Mouse (Mus musculus) embryonic facial prominence, embryonic 15.5 days (tissue): Measurements from ENCODE around the gene Igsf3. TPM values are rescaled to one million over a fixed set of nuclear protein-coding genes. Genes with fewer than 3 reads are reported as not detected.

Experiments
- ATAC-seq: fragments of 200-750 bp; cut with Nextera tagmentation; 2 replicates; pipeline ENCODE4 v1.8.0; 2017; ENCODE audit warnings: low read depth, moderate TSS enrichment; ENCODE audit not compliant: insufficient number of reproducible peaks, low FRiP score, low TSS enrichment
- H3K27ac ChIP-seq: fragments of 300-500 bp; sonication (generic); replicated peaks from 2 replicates; pipeline ENCODE4 v1.5.1; 2015; ENCODE audit warnings: mild to moderate bottlenecking, inconsistent platforms
- H3K27me3 ChIP-seq: fragments of 300-500 bp; sonication (generic); 2 replicates; pipeline ENCODE4 v1.6.1; 2015; ENCODE audit warnings: inconsistent platforms
- H3K36me3 ChIP-seq: fragments of 300-500 bp; sonication (generic); 2 replicates; pipeline ENCODE4 v1.6.1; 2015; ENCODE audit warnings: mild to moderate bottlenecking, inconsistent platforms
- H3K4me1 ChIP-seq: fragments of 300-500 bp; sonication (generic); 2 replicates; pipeline ENCODE4 v1.6.1; 2015; ENCODE audit warnings: inconsistent platforms
- H3K4me2 ChIP-seq: fragments of 300-500 bp; sonication (generic); replicated peaks from 2 replicates; pipeline ENCODE4 v1.6.1; 2015; ENCODE audit warnings: mild to moderate bottlenecking, inconsistent platforms
- H3K4me3 ChIP-seq: fragments of 300-500 bp; sonication (generic); replicated peaks from 2 replicates; pipeline ENCODE4 v1.5.1; 2015; ENCODE audit warnings: mild to moderate bottlenecking, inconsistent platforms
- H3K9ac ChIP-seq: fragments of 300-500 bp; sonication (generic); 2 replicates; pipeline ENCODE4 v1.6.1; 2015; ENCODE audit warnings: inconsistent platforms
- H3K9me3 ChIP-seq: fragments of 300-500 bp; sonication (generic); replicated peaks from 2 replicates; pipeline ENCODE4 v1.6.1; 2016; ENCODE audit warnings: inconsistent platforms
- WGBS: fragments of 180-500 bp; shearing (Covaris S2); methylation state at CpG from one replicate; pipeline ENCODE4 v1.1.7; 2015; 5-methylcytosine and 5-hydroxymethylcytosine counted together
- polyA plus RNA-seq: library from polyadenylated mRNA; unstranded; fragments of >200 nt; fragmentation: Nextera tagmentation; extraction: Ambion mirVana; gene quantifications from 2 replicates; pipeline ENCODE4 v1.2.1, GENCODE M21; 2015

The Igsf3 gene
- polyA plus RNA-seq, 1 experiment from 2014 or later, result 76.1 TPM

DNA sequence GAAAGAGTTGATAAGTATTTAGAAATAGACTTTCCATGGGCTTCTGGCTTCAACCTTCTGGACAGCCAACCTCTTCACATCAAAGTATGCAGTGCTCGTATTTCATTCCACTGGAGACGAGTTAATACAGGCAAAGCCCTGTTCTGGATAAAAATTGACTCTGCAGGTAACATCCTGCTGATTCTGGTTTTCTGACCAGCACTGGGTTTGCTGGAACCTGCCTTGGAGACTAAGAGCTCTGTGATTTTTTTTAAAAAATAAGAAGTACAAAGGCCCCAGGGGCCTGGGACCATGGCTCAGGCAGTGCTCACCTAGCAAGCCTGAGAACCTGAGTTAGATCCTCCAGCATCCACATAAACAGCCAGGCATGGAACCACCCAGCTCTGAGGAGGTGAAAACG is 130.9 kb downstream of the Igsf3 start:
- no peak for ATAC-seq

GRCm38 (mm10) chr3:101509707-101510544 is 133.0 kb downstream of the Igsf3 start:
- no peaks in the 10 kb centered on the region for H3K27me3 ChIP-seq
- no peak overlapping the region for H3K9ac ChIP-seq
- no peak for ATAC-seq
- H3K27ac ChIP-seq, result 0 out of 2 replicates have a peak overlapping the region, but pooled peaks have one; percentile 28
- H3K9me3 ChIP-seq, result no peaks in the 10 kb centered on the region
- H3K4me1 ChIP-seq, result peaks cover 37% of the 10 kb centered on the region
- H3K4me3 ChIP-seq, result no peak overlapping the region
- WGBS, result 75% methylated on average over 10 of the region's 10 CpGs
- H3K36me3 ChIP-seq, result no peaks in the 10 kb centered on the region
- no peak overlapping the region for H3K4me2 ChIP-seq

More for the DNA sequence above, 130.9 kb downstream of the Igsf3 start:
- Histone ChIP-seq H3K4me3 (no peak overlapping the region), H3K9me3 (no peaks in the 10 kb centered on the region), H3K36me3 (no peaks in the 10 kb centered on the region), H3K4me2 (no peak overlapping the region), H3K9ac (no peak overlapping the region), H3K27me3 (no peaks in the 10 kb centered on the region), H3K27ac (no peak overlapping the region), H3K4me1 (peaks cover 24% of the 10 kb centered on the region)
- WGBS, result 57% methylated on average over 3 of the region's 3 CpGs

DNA sequence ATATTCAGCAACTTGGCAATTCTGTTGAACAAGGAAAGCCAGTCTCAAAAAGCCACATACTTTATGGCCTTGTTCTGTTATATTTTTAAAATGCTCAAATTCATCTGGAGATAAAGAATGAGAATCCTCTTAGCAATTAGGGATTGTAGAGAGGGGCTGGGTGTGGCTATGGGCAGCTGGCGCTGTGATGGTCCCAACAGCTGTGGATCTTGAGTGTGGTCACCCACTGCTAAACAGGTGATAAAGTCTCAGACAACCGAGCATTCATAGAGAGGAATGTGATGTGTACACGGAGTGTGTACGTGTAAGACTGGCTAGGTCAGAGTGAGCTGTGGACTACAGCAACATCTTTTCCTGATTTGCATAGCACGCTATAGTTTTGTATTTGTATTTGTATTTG is 133.7 kb downstream of the Igsf3 start:
- H3K36me3 ChIP-seq, result no peaks in the 10 kb centered on the region
- peaks cover 37% of the 10 kb centered on the region for H3K4me1 ChIP-seq
- H3K9ac ChIP-seq, result no peak overlapping the region
- no peak for ATAC-seq
- H3K4me2 ChIP-seq, result no peak overlapping the region
- H3K9me3 ChIP-seq, result no peaks in the 10 kb centered on the region
- no peaks in the 10 kb centered on the region for H3K27me3 ChIP-seq
- no peak overlapping the region for H3K27ac ChIP-seq
- no peak overlapping the region for H3K4me3 ChIP-seq
- WGBS, result 80% methylated on average over 5 of the region's 5 CpGs

Other genes starting within 250 kb of the Igsf3 start
- 0.24 TPM in 1 of 2 replicates, not detected in the other for gene Cd2, start 89.1 kb upstream of the Igsf3 start, polyA plus RNA-seq
- 116 and 123 TPM in 2 replicates for gene Atp1a1, start 227.6 kb downstream of the Igsf3 start, polyA plus RNA-seq